Mouse (Mus musculus) 416B (cell line): ENCODE measurements at regions not wholly inside any gene's neighbourhood (a gene's known extent, or its start where the extent isn't known, plus 50 kb on each side); places are given as distances from the start of the nearest gene placed in this dataset.

Experiments
- DNase-seq: peaks from one replicate; pipeline ENCODE4 v3.0.0; 2011; ENCODE audit warnings: low read depth

DNA sequence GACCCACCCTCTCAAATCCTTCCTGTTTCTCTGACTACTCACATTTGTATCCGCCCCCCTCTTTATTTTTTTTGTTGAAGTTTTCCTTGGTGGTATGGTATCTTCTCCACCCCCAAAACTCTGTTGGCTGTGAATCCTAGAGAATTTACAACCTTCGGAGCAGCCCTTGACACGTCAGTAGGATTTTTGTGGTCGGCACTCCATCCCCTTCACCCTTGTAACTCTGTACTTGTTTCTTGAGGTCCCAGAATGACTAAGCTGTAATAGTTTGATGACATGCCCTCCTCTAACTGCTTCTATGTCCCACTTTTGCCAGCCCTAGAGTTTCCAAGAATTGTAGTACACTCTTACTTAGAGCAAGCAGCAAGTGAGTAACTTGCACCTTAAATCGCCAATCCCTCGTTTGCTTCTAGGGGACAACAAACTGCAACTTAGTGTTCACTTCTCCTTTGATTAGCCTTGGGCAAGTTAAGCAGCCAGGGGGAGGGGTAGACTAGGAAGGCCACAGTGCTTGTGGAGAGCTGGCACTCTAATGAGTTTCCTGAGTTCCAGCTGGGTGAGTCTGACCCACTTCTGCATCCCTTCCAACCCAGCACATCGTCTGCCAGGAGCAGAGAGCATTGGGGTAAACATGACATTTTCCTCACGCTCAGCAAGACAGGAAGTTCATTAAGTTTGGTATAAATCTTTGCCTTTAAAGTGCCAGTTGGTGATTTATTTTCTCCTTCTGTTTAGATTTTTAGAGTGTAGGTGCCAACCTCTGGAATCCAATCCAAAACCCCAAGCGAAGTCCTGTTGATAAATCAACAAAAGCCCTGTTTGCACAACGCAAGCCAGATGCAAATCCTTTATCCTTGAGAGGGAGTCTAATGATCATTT, 118.7 kb downstream of the Foxa2 start:
- no peak for DNase-seq

- DNase-seq: no peak
Measured at GRCm38 (mm10) chr2:147926861-147927260, 119.9 kb downstream of the Foxa2 start.

DNA sequence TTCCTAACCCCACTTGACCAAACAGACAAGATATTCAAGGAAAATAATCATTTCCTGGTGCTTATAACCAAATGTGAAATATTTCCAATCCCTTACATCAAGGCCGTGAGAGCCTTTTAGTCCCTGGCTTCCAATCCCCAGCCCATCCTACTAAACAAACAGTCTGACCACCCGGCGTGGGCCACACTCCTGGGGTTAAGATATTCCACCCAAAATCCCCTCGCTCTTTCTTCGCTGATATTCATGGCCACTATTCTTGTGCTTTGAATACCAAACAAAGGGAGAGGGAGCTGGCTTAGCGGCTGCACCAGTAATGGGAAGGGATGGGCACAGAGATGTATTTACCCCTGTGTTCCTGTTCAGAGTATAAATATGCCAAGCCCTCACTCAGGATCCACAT, 139.4 kb downstream of the Foxa2 start:
- no peak for DNase-seq

DNA sequence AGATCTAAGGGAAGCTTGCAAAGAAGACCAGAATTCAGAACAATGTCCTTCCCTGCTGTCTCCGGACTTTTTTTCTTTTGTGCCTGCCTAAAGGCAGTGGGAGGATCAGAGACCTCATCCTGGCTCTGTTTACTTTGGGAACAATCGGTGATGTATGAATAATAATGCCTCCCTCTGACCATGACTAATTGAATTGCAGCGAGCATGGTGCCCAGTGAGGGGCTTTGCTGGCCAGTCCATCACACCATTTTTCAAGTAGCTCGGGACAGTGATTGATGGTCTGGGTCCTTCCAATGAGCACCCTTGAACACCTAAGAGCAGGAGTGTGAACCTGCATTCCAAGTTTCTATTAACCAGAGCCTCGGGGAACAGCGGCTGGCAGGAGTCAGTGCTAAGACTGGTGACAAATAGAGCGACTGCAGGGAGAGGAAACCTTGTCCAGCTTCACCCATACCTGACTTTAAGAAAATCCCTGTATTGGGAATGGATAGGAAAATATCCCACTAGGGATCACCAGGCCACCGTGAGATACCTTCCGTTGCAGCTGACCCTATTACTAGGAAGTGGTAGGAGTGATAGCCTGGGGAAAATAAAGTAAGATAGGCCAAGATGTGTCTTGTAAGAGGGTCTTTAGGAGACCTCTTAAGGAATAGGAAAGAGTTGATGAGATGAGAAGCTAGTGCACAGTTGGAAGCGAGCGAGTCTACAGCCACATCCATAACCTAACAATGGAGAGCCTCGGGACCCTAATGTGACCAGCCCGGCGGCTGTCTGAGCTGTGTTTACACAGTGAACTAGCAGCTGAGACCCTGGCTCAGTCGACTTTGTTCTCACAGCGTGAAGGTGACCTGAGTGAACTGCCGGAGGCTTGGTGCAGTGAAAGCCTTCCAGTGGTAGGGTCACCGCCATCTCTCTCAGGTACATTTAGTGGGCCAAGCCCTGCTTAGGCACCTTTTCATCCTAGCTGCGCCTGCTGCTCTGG, 140.7 kb downstream of the Foxa2 start:
- no peak for DNase-seq

GRCm38 (mm10) chr2:147905118-147905517, 141.7 kb downstream of the Foxa2 start:
- DNase-seq: no peak

GRCm38 (mm10) chr2:147899236-147899635, 147.5 kb downstream of the Foxa2 start:
- DNase-seq: no peak

- peak; percentile 36 for DNase-seq
Measured at GRCm38 (mm10) chr2:147895691-147896090, 151.1 kb downstream of the Foxa2 start.

DNA sequence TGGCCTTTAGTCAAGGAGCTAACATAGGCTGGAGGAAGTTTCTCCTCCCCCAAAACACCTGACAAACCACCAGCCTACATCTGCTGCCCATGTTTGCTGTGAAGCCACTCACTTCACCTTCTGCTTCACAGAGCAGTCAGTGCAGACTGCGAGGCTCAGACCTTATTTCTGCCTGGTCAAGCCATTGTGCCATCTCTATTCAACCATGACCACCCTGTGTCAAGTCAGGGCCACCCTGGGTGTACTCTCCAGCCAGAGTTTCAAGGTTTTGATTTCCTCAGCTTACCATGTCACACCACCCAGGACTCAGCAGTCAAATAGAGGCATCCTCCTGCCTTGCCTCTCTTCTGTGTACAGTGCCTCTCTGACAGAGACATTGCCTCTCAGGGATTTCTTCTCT, 152.6 kb downstream of the Foxa2 start:
- DNase-seq: no peak

GRCm38 (mm10) chr2:147886191-147886590, 160.6 kb downstream of the Foxa2 start:
- DNase-seq: no peak

- DNase-seq: no peak
Measured at GRCm38 (mm10) chr2:147877907-147878306, 168.9 kb downstream of the Foxa2 start.

- no peak for DNase-seq
Measured at GRCm38 (mm10) chr2:147877543-147877904, 169.2 kb downstream of the Foxa2 start.

DNA sequence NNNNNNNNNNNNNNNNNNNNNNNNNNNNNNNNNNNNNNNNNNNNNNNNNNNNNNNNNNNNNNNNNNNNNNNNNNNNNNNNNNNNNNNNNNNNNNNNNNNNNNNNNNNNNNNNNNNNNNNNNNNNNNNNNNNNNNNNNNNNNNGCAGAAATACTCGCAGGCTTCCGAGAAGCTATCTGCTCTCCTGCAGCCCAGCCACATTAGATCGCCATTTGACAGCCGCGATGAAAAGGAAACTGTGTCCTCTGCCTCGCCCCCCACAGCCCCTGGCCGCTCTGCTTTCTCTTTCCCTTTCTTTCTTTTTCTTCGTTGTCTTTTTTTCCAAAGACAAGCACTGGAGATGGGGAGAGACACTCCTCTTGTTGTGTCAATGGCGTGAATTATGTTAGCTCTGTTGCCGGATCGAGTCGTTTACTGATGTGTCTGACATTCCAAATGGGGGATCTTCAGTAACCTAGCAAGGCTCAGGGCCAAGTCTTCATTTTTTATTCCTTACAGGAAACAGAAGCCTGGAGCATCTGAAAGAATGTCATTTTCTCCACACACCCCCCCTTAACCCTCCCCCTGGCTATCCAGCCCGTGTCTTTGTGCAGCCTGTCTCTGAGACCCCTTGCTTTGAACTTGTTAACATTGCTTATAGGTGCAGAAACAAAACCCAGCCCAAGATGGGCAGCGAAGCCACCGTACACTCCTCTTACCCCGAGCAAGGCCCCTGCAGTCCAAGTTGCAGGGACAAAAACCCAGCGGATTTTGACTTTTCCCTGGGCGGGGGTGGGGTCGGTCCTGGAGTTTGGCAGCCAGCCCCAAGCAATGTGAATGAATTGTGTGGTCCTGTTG, 169.8 kb downstream of the Foxa2 start:
- DNase-seq: no peak

GRCm38 (mm10) chr2:147872972-147873371, 173.8 kb downstream of the Foxa2 start:
- DNase-seq: no peak

- DNase-seq: no peak
Measured at GRCm38 (mm10) chr2:147851186-147851802, 195.5 kb downstream of the Foxa2 start.

- peak; percentile 2 for DNase-seq
Measured at GRCm38 (mm10) chr2:147846968-147847749, 199.6 kb downstream of the Foxa2 start.

DNA sequence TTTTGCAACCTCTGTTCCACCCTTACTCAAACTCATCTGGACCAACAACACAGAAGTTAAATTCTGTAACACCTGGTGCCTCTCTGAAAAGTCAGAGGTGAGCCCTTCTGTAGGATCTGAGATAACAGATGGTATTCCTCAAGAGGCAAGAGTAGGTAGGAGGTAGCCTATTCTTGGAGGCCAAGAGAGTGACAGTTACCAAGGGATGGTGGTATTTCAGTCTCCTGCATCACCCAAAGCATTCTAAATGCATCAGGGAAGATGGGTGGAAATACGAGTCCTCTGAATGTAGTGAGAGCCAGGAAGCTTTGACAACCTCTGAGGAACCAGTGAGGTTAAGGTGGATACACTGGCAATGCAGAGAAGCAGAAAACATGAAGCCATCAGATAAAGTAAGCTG, 201.5 kb downstream of the Foxa2 start:
- no peak for DNase-seq

DNA sequence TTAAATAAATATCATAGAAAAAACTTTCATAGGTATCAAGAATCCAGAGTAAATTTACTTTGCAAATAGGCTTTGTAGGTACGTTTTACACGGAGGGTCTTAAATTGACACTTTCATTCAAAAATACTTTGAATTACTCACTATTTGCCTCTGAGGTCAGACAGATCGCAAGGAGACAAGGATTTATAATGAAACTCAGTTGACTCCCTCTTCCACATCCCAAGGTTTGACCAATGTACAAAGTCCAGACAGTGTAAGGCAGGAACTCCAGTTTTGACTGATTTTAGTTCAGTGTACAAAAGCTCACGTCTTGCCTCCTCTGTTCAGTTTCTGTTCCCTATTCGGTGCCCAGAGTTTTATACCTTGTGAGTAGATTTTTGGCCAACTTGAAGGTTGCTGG, 205.8 kb downstream of the Foxa2 start:
- DNase-seq: no peak

- no peak for DNase-seq
Measured at GRCm38 (mm10) chr2:147838613-147839012, 208.2 kb downstream of the Foxa2 start.

- DNase-seq: no peak
Measured at GRCm38 (mm10) chr2:147830551-147830950, 216.2 kb downstream of the Foxa2 start.

GRCm38 (mm10) chr2:147816951-147817350, 229.8 kb downstream of the Foxa2 start:
- no peak for DNase-seq

GRCm38 (mm10) chr2:147814231-147814630, 232.5 kb downstream of the Foxa2 start:
- DNase-seq: no peak
